Mouse (Mus musculus): ENCODE data around the gene Cyp4f17.
"Not testable (repeated sequence)": the region's sequence is repeated elsewhere in the genome, so short reads cannot be mapped to it uniquely, and the experiment has no call there.

Gene Cyp4f17

DNA sequence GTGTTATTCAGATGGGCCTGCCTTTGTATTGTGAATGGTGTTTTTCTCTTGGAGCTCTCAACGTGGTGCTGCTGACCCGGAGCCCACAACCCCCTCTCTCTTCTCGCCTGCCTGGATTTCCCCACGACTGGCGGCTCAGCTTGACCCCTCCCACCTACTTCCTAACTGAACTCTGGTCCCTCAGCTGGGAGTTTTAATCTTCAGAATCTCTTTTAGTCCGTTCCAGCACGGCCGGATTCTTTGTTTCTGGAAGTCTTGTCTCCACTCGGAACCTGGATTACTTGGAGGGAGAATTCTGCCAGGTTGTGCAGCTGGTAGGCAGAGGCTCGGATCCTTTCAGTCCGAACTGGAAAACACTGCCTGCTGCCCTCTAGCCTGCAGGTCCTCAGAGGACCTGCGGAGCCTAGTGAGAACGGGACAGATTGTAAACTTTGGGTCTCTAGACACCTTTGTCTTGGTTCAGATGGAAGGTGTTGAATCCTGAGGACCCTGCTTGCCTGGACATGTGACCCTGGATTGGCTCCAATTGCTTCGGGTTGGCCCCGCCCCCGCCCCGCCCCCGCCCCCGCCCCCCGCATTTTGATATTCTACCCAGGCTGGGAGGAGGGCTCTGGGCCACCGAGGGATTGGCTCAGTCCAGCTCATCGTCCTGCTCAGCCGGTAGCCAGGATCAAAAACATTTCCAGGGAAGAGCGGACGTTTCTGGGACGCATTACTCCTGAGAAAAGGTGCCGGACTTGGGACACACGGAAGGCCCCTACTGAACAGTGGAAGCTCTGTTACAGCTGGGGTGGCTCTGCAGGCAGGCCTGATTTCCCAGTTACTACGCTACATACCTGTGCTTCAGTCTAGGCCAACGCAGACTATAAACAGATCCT is at the start of gene Cyp4f17:
TSS of gene Cyp4f17 (plus strand) at position 200 of the 878 bp plus-strand sequence.
- DNase-seq (ENCODE audit: low spot score in 2 of 2) = no peak

GRCm38 (mm10) chr17:32468494-32468893 is 37.4 kb upstream of the Cyp4f17 start:
- DNase-seq (ENCODE audit: low spot score in 2 of 2) = no peak

- no peak for DNase-seq (ENCODE audit: low spot score in 2 of 2)
These were observed 35.1 kb upstream of the Cyp4f17 start for GRCm38 (mm10) chr17:32470795-32471194.

DNA sequence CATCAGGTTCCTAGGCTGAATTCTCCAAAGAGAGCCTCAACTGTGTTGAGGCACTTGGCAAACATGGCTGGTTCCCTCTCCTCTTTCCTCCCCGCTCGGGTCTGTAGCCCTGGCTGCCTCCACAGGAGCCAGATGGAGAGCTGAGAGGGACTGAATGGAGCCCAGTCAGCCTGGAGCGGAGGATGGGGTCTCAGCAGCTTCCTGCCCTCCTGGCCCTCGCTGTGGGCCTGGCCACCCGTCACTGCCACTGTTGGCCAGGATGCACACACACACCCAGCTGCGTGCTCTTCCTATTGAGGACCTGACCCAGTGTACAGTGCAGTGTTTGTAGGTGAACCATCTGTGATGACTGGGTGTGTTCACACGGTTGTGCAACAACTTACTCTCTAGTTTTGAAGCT is 33.7 kb upstream of the Cyp4f17 start:
- no peak for DNase-seq (ENCODE audit: low spot score in 2 of 2)

- no peak for DNase-seq (ENCODE audit: low spot score in 2 of 2)
These were observed 30.8 kb upstream of the Cyp4f17 start for GRCm38 (mm10) chr17:32474954-32475560.

GRCm38 (mm10) chr17:32477204-32477603 is 28.6 kb upstream of the Cyp4f17 start:
- no peak for DNase-seq (ENCODE audit: low spot score in 2 of 2)

DNA sequence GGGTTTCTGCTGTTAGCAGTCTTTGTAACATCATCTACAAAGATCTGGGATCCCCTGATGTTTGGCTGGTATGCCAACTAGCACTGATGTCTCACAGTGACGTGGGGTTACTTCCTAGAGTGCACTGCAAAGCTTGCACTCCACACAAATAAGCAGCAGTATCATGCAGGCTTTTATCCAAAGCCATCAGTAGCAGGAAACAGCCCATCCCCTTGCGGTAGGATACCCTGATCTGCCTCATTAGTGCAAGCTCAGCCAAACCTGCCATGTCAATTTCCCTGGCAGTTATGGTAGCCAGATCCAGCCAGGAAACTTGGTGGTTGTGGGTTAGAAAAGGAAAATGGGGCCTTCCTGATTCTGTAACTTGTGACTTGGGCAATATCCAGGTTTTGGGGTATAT is 27.1 kb upstream of the Cyp4f17 start:
- DNase-seq (ENCODE audit: low spot score in 2 of 2) = no peak

- DNase-seq (ENCODE audit: low spot score in 2 of 2) = no peak
These were observed 26.0 kb upstream of the Cyp4f17 start for GRCm38 (mm10) chr17:32479554-32480506.

- DNase-seq (ENCODE audit: low spot score in 2 of 2) = no peak
These were observed 24.1 kb upstream of the Cyp4f17 start for GRCm38 (mm10) chr17:32481766-32482165.

GRCm38 (mm10) chr17:32483200-32483599 is 22.6 kb upstream of the Cyp4f17 start:
- DNase-seq (ENCODE audit: low spot score in 2 of 2) = peak; percentile 29 to 60

GRCm38 (mm10) chr17:32492349-32492980 is 13.4 kb upstream of the Cyp4f17 start:
- no peak for DNase-seq (ENCODE audit: low spot score in 2 of 2)

DNA sequence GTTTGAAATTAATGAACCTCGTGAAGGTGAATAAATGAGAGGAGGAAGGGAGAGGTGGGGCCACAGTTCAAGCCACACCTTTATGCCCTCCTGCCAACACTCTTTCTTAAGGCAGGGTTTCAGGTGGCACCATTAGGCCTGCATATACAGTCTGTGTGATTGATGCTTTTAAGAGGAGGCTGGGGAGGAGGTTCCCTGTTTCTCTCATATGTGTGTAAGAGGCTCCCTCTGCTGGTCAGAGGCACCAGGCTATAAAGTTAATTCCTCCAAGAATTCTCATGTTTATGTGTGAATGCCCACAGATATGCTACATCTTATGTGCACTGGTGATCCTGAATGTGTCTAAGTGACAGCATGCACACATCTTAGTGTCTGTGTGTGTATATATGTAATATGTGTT is 11.2 kb upstream of the Cyp4f17 start:
- peak in 1 of 2 experiments; percentile 63 for DNase-seq (ENCODE audit: low spot score in 2 of 2)

- not testable (repeated sequence) for DNase-seq (ENCODE audit: low spot score in 2 of 2)
These were observed 5.3 kb upstream of the Cyp4f17 start for GRCm38 (mm10) chr17:32500511-32500910.

GRCm38 (mm10) chr17:32501051-32501450 is 4.8 kb upstream of the Cyp4f17 start:
- no peak for DNase-seq (ENCODE audit: low spot score in 2 of 2)

DNA sequence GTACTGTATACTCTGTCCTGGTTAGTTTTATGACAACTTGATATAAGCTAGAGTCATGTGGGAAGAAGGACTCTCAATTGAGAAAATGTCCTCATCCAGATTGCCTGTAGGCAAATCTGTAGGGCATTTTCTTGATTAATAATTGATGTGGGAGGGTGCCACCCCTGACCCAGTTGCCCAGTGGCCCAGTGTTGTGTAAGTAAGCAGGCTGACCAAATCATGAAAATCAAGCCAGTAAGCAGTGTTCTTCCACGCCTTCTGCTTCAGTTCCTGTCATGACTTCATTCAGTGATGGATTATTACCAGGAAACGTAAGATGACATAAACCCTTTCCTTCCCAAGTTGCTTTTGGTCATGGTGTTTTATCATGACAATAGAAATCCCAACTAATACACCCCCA is 2.7 kb upstream of the Cyp4f17 start:
- no peak for DNase-seq (ENCODE audit: low spot score in 2 of 2)

- no peak for DNase-seq (ENCODE audit: low spot score in 2 of 2)
These were observed 937 bp downstream of the Cyp4f17 start for GRCm38 (mm10) chr17:32506729-32507245.

- DNase-seq (ENCODE audit: low spot score in 2 of 2) = no peak
These were observed 10.3 kb downstream of the Cyp4f17 start for GRCm38 (mm10) chr17:32516126-32516525.

GRCm38 (mm10) chr17:32521981-32522380 is 16.1 kb downstream of the Cyp4f17 start:
- no peak for DNase-seq (ENCODE audit: low spot score in 2 of 2)

- DNase-seq (ENCODE audit: low spot score in 2 of 2) = no peak
These were observed 16.5 kb downstream of the Cyp4f17 start for GRCm38 (mm10) chr17:32522386-32522785.

DNA sequence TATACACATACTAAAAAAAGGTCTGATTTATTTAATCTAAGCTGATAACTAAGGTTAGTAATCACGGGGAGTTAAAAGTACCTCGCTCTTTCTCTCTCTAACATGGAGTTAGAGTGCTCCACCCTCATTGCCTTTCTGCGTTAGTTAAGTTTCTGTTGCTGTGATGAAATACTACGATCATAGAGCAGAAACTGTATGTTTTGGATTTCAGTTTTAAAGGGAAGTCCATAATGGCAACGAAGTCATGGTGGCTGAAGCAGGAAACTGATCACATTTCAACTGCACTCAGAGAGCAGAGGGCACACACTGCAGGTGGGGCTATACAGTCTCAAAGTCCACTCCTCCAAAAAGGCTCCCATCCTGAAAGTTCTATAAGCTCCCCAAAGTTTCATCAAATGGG is 17.0 kb downstream of the Cyp4f17 start:
- DNase-seq (ENCODE audit: low spot score in 2 of 2) = no peak

DNA sequence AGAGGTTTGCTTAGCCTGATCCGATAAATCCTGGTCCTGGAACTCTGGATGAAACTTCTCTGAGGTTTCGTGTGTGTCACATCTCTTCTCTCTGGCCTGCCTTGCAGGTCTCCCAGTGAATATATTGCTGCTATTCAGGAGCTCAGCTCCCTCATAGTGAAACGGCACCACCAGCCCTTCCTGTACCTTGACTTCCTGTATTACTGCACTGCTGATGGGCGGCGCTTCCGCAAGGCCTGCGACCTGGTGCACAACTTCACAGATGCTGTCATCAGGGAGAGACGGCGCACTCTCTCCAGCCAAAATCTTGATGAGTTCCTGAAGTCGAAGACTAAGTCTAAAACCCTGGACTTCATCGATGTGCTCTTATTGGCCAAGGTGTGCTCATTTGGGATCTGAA is 18.0 kb downstream of the Cyp4f17 start:
- no peak for DNase-seq (ENCODE audit: low spot score in 2 of 2)
